Mouse (Mus musculus): ENCODE results near the gene Gm37419.

DNA sequence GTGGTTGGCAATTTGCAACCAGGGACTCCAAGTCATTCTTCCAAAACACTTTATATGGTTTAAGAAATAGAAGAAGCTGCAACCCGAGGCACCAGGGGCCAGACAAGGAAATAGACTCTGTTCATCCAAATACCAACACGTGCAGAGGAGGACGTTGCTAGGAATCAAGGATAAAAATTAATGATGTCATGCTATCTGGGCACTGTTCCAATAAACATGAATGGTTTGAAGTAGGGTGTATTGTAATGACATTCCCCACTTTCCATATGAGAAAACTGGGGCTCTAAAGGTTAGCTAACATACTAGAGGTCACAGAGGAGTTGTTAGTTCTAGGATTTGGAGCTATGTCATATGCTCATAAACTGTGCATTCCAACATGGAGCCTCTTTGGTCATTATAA is 43.5 kb upstream of the Gm37419 start:
- TF ChIP-seq CTCF (IDR thresholded peaks at IDR 0.05; ENCODE audit: extremely low read depth, insufficient read depth, insufficient read length, insufficient replicate concordance): no peak
- no peak for TF ChIP-seq POLR2A (IDR thresholded peaks at IDR 0.05; ENCODE audit: low read depth, low read length)
